Comparison of ENCODE assay signal across 16 mouse cellular contexts in the genomic region with DNA sequence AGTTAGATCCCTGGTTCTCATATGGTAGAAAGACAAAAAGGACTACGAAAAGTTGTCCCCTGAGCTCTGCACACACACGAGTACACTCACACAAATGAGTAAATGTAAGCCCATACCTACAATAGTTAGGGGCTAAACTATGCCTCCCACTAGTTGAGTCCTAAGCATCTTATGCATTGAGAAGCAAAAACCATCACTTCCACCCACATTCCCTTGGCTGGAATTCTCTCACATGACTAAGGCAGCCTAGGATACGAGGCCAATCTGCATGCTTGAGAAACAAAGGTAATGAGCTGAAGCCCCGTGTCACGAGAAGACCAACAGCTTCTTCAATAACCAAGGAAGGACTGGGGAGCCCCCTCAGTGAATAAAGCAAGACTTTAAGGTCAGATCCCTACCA. TPM values are rescaled to one million over a fixed set of nuclear protein-coding genes. Genes with fewer than 3 reads are reported as not detected.
DNase-seq lines count a peak whose midpoint lies in the region; ATAC-seq and TF ChIP-seq lines count a peak whose summit lies in the region.
"Had no signal": no experiment of that assay in that cellular context is flagged by ENCODE, and none has a peak within 500 bp of the region (broad histone marks: within the 10 kb centered on the region; RNA-seq: fewer than 3 reads in every experiment).

No protein-coding gene starts in this region.

- no peak for TF ChIP-seq POLR2A in brain, embryonic 14.5 days (IDR thresholded peaks at IDR 0.05; ENCODE audit: borderline replicate concordance, extremely low read depth, insufficient read depth, insufficient read length, poor library complexity, severe bottlenecking)

- no peaks in the 10 kb centered on the region for H3K36me3 ChIP-seq in forebrain, embryonic 16.5 days (ENCODE audit: control insufficient read depth, insufficient read depth)
- H3K36me3 ChIP-seq in heart, embryonic 12.5 days: no peaks in the 10 kb centered on the region
- H3K36me3 ChIP-seq: intestine, embryonic 15.5 days; liver, embryonic 13.5 days had no signal

- no peak overlapping the region for H3K4me3 ChIP-seq in left cerebral cortex, adult 2 months
- H3K4me3 ChIP-seq in forebrain, embryonic 16.5 days (replicated peaks; ENCODE audit: low read length): no peak overlapping the region
- no peak overlapping the region for H3K4me3 ChIP-seq in heart, embryonic 12.5 days
- H3K4me3 ChIP-seq: intestine, embryonic 15.5 days; liver, embryonic 13.5 days had no signal

- DNase-seq in frontal cortex, postnatal 25 days (ENCODE audit: low spot score in 2 of 2): no peak
- peak; percentile 21 to 64 for DNase-seq in left cerebral cortex, postnatal 14 days (ENCODE audit: low spot score in 2 of 2)
- no peak for DNase-seq in left cerebral cortex, adult 2 months (ENCODE audit: extremely low spot score in 1 of 2, low spot score in 2 of 2)
- peak; percentile 83 for DNase-seq in brain, embryonic 14.5 days (ENCODE audit: low read depth)
- no peak for DNase-seq in urinary bladder, postnatal 4 days (ENCODE audit: low spot score in 2 of 2)
- DNase-seq: B cell, adult 2 months; cerebellum, adult 11-12 months; cerebellum, postnatal 36 days; heart, postnatal 14 days; liver, embryonic 13.5 days had no signal

- no peaks in the 10 kb centered on the region for H3K27me3 ChIP-seq in forebrain, embryonic 16.5 days (replicated peaks; ENCODE audit: control insufficient read depth, insufficient read depth, low read length)
- peaks cover 14% of the 10 kb centered on the region; the same call in 1 of the 2 replicates for H3K27me3 ChIP-seq in heart, embryonic 12.5 days (replicated peaks)
- H3K27me3 ChIP-seq: intestine, embryonic 15.5 days; liver, embryonic 13.5 days had no signal

- H3K9me3 ChIP-seq in forebrain, embryonic 16.5 days (ENCODE audit: control insufficient read depth, low read length): no peaks in the 10 kb centered on the region
- H3K9me3 ChIP-seq in heart, embryonic 12.5 days (replicated peaks): no peaks in the 10 kb centered on the region
- H3K9me3 ChIP-seq: intestine, embryonic 15.5 days; liver, embryonic 13.5 days had no signal

- 16% methylated on average over 5 of the region's 5 CpGs for WGBS in forebrain, embryonic 16.5 days
- WGBS in heart, embryonic 12.5 days: 83% methylated on average over 5 of the region's 5 CpGs

- peak; percentile 76; the same call in 1 of the 2 replicates for ATAC-seq in frontal cortex, adult (ENCODE audit: low TSS enrichment)
- ATAC-seq in forebrain, embryonic 16.5 days: peak; percentile 31; the same call in 1 of the 2 replicates
- ATAC-seq in heart, embryonic 12.5 days (ENCODE audit: insufficient number of reproducible peaks, low FRiP score): no peak
- ATAC-seq: intestine, embryonic 15.5 days; lung, postnatal 0 days had no signal

- no peak overlapping the region for H3K9ac ChIP-seq in forebrain, embryonic 16.5 days (replicated peaks; ENCODE audit: low read depth, low read length)
- H3K9ac ChIP-seq in heart, embryonic 12.5 days: no peak overlapping the region
- H3K9ac ChIP-seq: intestine, embryonic 15.5 days; liver, embryonic 13.5 days had no signal

- peaks cover 14% of the 10 kb centered on the region for H3K4me1 ChIP-seq in forebrain, embryonic 16.5 days (replicated peaks; ENCODE audit: control insufficient read depth, insufficient read depth, low read length)
- no peaks in the 10 kb centered on the region for H3K4me1 ChIP-seq in heart, embryonic 12.5 days (replicated peaks)
- H3K4me1 ChIP-seq: intestine, embryonic 15.5 days; liver, embryonic 13.5 days had no signal

- H3K27ac ChIP-seq in left cerebral cortex, adult 2 months: no peak overlapping the region
- H3K27ac ChIP-seq in forebrain, embryonic 16.5 days (ENCODE audit: low read length): no peak overlapping the region
- H3K27ac ChIP-seq in heart, embryonic 12.5 days (ENCODE audit: poor library complexity, severe bottlenecking): no peak overlapping the region
- H3K27ac ChIP-seq: intestine, embryonic 15.5 days; liver, embryonic 13.5 days had no signal

- no peak for TF ChIP-seq CTCF in left cerebral cortex, adult 2 months (IDR thresholded peaks at IDR 0.05)
- no peak for TF ChIP-seq CTCF in brain, embryonic 14.5 days (IDR thresholded peaks at IDR 0.05; ENCODE audit: borderline replicate concordance, extremely low read depth, insufficient read depth, insufficient read length)

- intact Hi-C loops in left cerebral cortex, postnatal 14 days (cut with DNase I): no loop called here
- intact Hi-C loops in left cerebral cortex, adult 2 months (cut with DNase I): no loop called here

- no peak overlapping the region for H3K4me2 ChIP-seq in forebrain, embryonic 16.5 days (ENCODE audit: low read length)
- H3K4me2 ChIP-seq in heart, embryonic 12.5 days: no peak overlapping the region
- H3K4me2 ChIP-seq: intestine, embryonic 15.5 days; liver, embryonic 13.5 days had no signal

RNA-seq across cellular contexts. Expression of a gene that starts 35.9 kb away (rescaled TPM):
- 100 to 1,000 TPM; 123 to 136 TPM for total RNA-seq in left cerebral cortex, postnatal 14 days (2021)
- total RNA-seq in left cerebral cortex, adult 2 months (2021): 100 to 1,000 TPM in 1 of 2 experiments, 10 to 100 TPM in 1; 93.2 to 123 TPM
- 129 and 146 TPM in 2 replicates for polyA plus RNA-seq in brain, embryonic 14.5 days (2012; rRNA removed)
- 70.4 and 71.8 TPM in 2 replicates for polyA plus RNA-seq in forebrain, embryonic 16.5 days (2015; fragmentation: Nextera tagmentation; extraction: Ambion mirVana)
- polyA plus RNA-seq in heart, embryonic 12.5 days (2016; fragmentation: Nextera tagmentation; extraction: Ambion mirVana): 1.9 and 2.4 TPM in 2 replicates
- total RNA-seq: gastrocnemius, adult 8-10 months had no signal

Comparison
In these comparisons a context has a peak if more than half of its experiments do, and no peak if none do; other contexts are left out.
1. DNase-seq: peak in left cerebral cortex, postnatal 14 days (2 of 2) and brain, embryonic 14.5 days (single experiment); none in frontal cortex, postnatal 25 days (0 of 2), left cerebral cortex, adult 2 months (0 of 2) and urinary bladder, postnatal 4 days (0 of 2).
2. RNA of a gene that starts 35.9 kb away (polyA plus RNA-seq): 129 to 146 TPM in brain, embryonic 14.5 days and 70.4 to 71.8 TPM in forebrain, embryonic 16.5 days; 1.9 to 2.4 TPM in heart, embryonic 12.5 days; every median in the first group is over 10 times any median in the second.